Mouse (Mus musculus): ENCODE results near the gene Atxn7l2.

The Atxn7l2 gene

GRCm38 (mm10) chr3:108178756-108179715, 31.7 kb downstream of the Atxn7l2 start:
- no peak for DNase-seq (ENCODE audit: low spot score in 2 of 2)

DNA sequence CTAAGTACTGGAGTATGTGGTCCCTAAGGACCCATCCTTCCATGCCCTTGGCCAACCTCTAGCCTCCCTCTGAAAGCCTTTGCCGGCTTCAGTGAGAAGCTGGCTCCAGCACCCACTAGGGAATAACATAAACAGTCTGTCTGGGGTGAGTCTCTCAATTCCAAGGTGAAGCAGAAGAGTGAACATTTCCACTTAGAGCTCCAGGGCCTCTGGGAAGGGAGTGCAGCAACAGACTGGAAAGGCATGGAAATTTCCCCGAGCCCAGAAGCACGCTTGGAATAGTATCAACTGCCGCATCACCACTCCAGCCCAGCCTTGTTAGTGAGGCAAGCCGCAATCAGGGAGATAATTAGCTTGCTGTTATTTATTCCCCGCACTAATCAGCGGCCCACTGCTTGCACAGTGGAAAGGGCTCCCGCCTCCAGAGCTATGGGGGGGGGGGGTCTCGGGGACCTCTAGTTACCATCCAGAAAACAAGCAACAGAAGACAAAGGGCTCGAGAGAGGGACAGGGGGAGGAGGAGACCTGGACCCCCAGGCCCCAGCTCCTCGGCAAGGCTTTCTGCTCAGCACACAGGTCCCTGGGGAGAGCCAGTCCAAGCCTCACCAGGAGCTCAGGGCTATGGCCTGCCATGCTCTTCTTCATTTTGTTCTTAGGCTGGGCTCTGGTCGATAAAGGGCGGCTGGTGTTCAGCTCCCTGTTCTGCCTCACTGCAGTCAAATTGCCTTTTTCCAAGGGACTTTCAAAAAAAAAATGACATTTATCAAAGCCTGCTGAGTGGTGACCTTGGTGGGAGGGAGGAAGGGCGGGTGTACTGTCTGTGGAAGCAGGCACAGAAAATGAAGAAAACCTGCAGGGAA, 35.8 kb downstream of the Atxn7l2 start:
- peak in 1 of 2 experiments; percentile 58 for DNase-seq (ENCODE audit: low spot score in 2 of 2)

DNA sequence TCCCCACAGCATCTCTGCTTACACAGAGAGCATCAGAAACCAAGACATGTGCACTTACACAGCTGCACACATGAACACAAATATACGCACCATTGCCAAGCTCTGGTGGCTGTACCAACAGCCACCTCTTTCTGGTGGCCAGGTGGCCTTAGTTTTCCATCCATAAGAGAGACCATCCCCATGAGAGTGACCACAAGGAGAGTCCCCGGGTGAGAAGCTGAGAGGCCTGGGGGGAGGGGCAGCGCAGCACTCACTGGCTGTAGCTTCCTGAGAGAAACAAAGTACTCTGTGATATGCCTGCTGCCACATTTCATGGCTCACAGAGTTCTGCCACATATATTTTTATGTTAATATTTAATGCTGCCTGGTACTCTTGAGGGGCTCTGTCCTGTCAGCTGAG, 41.5 kb downstream of the Atxn7l2 start:
- no peak for DNase-seq (ENCODE audit: low spot score in 2 of 2)

- no peak for DNase-seq (ENCODE audit: low spot score in 2 of 2)
These were observed 43.2 kb downstream of the Atxn7l2 start for GRCm38 (mm10) chr3:108167499-108167898.

GRCm38 (mm10) chr3:108166486-108167211, 44.1 kb downstream of the Atxn7l2 start:
- peak in 1 of 2 experiments; percentile 69 for DNase-seq (ENCODE audit: low spot score in 2 of 2)

GRCm38 (mm10) chr3:108165532-108166315, 45.0 kb downstream of the Atxn7l2 start:
- no peak for DNase-seq (ENCODE audit: low spot score in 2 of 2)

DNA sequence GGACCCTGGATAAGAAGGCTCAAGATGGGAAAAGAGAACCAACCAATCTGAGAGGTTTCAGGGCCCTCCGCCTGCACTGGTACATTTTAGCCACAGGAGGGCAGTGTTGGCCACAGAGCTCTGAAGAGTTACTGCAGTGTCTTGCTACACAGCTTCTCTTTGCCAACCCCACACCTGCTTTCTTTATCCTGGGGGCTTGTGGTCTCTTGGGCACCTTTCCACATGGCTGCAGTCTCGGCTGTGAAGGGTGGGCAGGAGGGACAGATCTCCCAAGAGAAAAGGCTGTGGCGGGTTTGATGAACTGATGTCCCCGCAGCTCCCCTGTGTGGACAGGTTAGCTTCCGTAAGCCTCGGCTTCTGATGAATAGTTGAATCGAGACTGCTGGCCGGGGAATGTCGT, 45.9 kb downstream of the Atxn7l2 start:
- DNase-seq (ENCODE audit: low spot score in 2 of 2): peak; percentile 69 to 81

DNA sequence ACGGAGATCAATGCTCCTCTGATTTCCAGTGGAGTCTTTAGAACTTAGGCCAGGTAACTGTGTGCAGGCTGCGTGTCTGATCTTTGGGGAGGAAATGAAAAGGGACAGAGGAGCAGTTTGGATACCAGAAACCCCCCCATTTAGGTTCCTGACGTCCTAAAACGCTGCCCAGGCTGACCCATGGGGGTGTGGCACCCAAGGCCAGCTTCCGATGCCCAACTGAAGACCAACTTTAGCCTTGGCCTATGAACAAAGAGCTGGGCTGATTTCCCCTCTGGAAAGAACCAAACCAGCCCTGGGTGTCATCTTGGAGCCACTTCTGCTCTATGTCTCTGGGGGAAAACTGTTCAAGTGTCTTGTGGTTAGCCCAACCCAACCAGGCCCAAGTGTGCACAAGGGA, 46.6 kb downstream of the Atxn7l2 start:
- no peak for DNase-seq (ENCODE audit: low spot score in 2 of 2)

DNA sequence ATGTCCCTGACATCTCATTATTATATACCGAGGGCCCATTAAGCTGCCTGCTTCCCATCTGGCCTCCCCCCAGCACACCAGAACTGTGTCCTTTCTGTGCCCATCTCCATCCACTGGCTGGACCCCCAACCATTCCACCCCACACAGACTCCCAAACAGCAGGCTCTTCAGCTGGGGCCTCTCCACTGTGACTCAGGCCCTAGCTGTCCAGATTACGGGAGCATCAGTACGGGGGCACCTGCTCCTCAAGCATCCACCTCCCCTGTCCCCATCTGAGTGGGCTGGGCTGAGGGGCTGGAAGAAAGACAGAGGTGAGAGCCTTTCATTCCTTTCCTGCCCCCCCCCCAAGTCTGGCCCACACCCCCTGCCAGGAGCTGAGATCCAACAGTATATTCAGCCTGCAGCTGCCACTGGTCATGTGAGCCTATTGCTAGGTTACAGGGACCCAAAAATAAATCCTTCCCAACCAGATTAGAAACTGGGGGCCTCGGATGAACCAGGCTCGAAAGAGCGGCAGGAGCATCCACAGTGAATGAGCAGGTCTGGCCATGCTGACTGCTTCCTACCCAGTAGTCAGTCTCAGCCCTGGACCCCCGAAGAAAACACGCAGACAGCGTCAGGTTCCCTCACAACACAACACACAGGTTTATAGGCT, 52.2 kb downstream of the Atxn7l2 start:
- DNase-seq (ENCODE audit: low spot score in 2 of 2): no peak

DNA sequence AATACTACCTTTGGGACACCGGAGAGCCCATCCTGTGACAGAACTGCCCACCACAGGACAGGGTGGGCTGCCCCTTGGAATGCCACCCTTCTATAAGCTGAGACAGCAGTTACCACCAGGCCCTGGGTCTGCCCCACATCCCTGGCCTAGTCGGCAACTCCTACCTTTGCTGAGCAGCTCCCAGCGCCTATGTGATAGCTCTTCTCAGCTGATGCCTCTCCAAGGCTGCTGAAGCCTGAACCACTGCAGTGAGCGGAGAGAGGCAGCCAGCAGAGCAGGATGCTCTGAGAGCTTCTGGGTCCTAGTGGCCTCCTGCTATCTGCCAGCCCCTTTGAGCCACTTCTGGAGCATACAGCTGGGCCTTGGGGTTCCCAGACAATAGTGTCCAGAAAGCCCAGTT, 56.1 kb downstream of the Atxn7l2 start, which contains the start of gene Gpr61:
Gene Gpr61 (minus strand): TSS at position 227 of the 400 bp plus-strand sequence.
- no peak for DNase-seq (ENCODE audit: low spot score in 2 of 2)

GRCm38 (mm10) chr3:108152290-108152689, 58.4 kb downstream of the Atxn7l2 start:
- DNase-seq (ENCODE audit: low spot score in 2 of 2): no peak

Measured in urinary bladder, postnatal 4 days (tissue).